Mouse (Mus musculus) MEL (cell line): ENCODE measurements around the gene Tmod1.

Experiments used
- CTCF ChIP-seq, 3 experiments: IDR thresholded peaks in 2 of 3; conservative IDR thresholded peaks in 1 of 3; 2 replicates each; pipeline ENCODE4 v1.5.1; 2011 to 2012; ENCODE audit warnings: low read length in 3 of 3, low read depth in 2 of 3, mild to moderate bottlenecking in 2 of 3, improper control_type of control experiment in 1 of 3, inconsistent platforms in 1 of 3, mixed read lengths in 1 of 3, moderate library complexity in 1 of 3; ENCODE audit not compliant: control insufficient read depth in 1 of 3, insufficient read depth in 1 of 3, poor library complexity in 1 of 3, severe bottlenecking in 1 of 3
- EP300 ChIP-seq, 2 experiments: IDR thresholded peaks; 2 replicates each; pipeline ENCODE4 v1.6.1; 2011; ENCODE audit warnings: improper control_type of control experiment in 2 of 2, low read length in 2 of 2, low read depth in 1 of 2, mild to moderate bottlenecking in 1 of 2
- GATA1 ChIP-seq: IDR thresholded peaks from 2 replicates; pipeline ENCODE4 v1.6.1; 2011; ENCODE audit warnings: low read depth, low read length, improper control_type of control experiment
- MAX ChIP-seq: IDR thresholded peaks from 2 replicates; pipeline ENCODE4 v1.6.1; 2011; ENCODE audit warnings: low read length, improper control_type of control experiment
- NRF1 ChIP-seq: IDR thresholded peaks from 2 replicates; pipeline ENCODE4 v1.6.1; 2014; ENCODE audit warnings: low read depth, mild to moderate bottlenecking, inconsistent platforms, low read length, improper control_type of control experiment, moderate library complexity; ENCODE audit not compliant: poor library complexity, insufficient read depth, severe bottlenecking
- POLR2A ChIP-seq, 2 experiments: IDR thresholded peaks; 2 replicates each; pipeline ENCODE4 v1.6.1; 2011 to 2012; ENCODE audit warnings: low read length in 2 of 2, mild to moderate bottlenecking in 2 of 2, control low read depth in 1 of 2, improper control_type of control experiment in 1 of 2, low read depth in 1 of 2, moderate library complexity in 1 of 2; ENCODE audit not compliant: control insufficient read depth in 1 of 2, insufficient read depth in 1 of 2, poor library complexity in 1 of 2
- RCOR1 ChIP-seq: IDR thresholded peaks from 2 replicates; pipeline ENCODE4 v1.6.1; 2012; ENCODE audit warnings: low read depth, mild to moderate bottlenecking, inconsistent platforms, low read length, improper control_type of control experiment
- TAL1 ChIP-seq: IDR thresholded peaks from 2 replicates; pipeline ENCODE4 v1.6.1; 2012; ENCODE audit warnings: mild to moderate bottlenecking, inconsistent platforms, low read length, moderate library complexity, mixed read lengths
- TBP ChIP-seq: IDR thresholded peaks from 2 replicates; pipeline ENCODE4 v1.8.0; 2011; ENCODE audit warnings: low read depth, low read length, improper control_type of control experiment
- TCF12 ChIP-seq: IDR thresholded peaks from 2 replicates; pipeline ENCODE4 v1.6.1; 2014; ENCODE audit warnings: low read depth, mild to moderate bottlenecking, inconsistent platforms, low read length, improper control_type of control experiment, moderate library complexity
- USF1 ChIP-seq: IDR thresholded peaks from 2 replicates; pipeline ENCODE4 v1.6.1; 2014; ENCODE audit warnings: low read depth, mild to moderate bottlenecking, inconsistent platforms, low read length, improper control_type of control experiment, moderate library complexity

DNA sequence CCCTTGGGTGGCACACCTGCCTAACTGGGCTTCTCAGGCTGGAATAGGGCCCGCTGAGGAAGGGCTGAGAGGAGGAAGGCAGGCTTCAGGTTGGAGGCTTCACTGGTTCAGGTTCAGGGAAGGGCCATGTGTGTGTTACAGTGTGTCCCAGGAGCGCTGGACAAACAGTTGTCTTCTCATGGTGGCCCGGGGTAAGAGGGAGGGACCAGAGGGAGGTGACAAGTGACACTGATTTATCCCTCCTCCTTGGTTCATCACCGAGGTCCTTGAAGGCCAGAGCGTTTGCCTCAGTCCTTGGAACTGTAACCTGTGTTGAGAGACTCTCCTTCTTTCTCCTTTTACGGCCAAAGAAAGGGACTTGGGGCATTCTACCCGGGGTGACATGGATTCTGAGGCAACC, 61.8 kb downstream of the Tmod1 start:
- TF ChIP-seq MAX (no peak), TBP (no peak), RCOR1 (no peak), CTCF (IDR thresholded peaks at IDR 0.05 in 2 of 3, conservative IDR thresholded peaks at IDR 0.05 in 1 of 3; ENCODE audit: control insufficient read depth in 1 of 3, insufficient read depth in 1 of 3, low read depth in 2 of 3, low read length in 3 of 3, poor library complexity in 1 of 3, severe bottlenecking in 1 of 3) (no peak), EP300 (IDR thresholded peaks at IDR 0.05; ENCODE audit: low read depth in 1 of 2, low read length in 2 of 2) (no peak), USF1 (no peak), TCF12 (no peak), GATA1 (no peak), TAL1 (no peak), NRF1 (no peak), POLR2A (IDR thresholded peaks at IDR 0.05; ENCODE audit: control insufficient read depth in 1 of 2, insufficient read depth in 1 of 2, low read depth in 1 of 2, low read length in 2 of 2, poor library complexity in 1 of 2) (no peak)
